Mouse (Mus musculus) C2C12 (cell line): Measurements from ENCODE around the gene Lcp2.

ENCODE experiments used
- CEBPB ChIP-seq: IDR thresholded peaks from one replicate; pipeline ENCODE4 v1.6.1; 2011; ENCODE audit warnings: low read depth, mild to moderate bottlenecking, control low read depth, moderate library complexity
- CTCF ChIP-seq: IDR thresholded peaks from one replicate; pipeline ENCODE4 v1.5.1; 2011; ENCODE audit not compliant: control insufficient read depth, insufficient read depth, insufficient read length
- FOSL1 ChIP-seq: IDR thresholded peaks from one replicate; pipeline ENCODE4 v1.8.0; 2011; ENCODE audit warnings: mild to moderate bottlenecking, low read length; ENCODE audit not compliant: poor library complexity, insufficient read depth, severe bottlenecking
- MAX ChIP-seq: IDR thresholded peaks from one replicate; pipeline ENCODE4 v1.6.1; 2011; ENCODE audit warnings: mild to moderate bottlenecking, control low read depth
- MYOD1 ChIP-seq: IDR thresholded peaks from one replicate; pipeline ENCODE4 v1.6.1; 2011; ENCODE audit warnings: low read depth; ENCODE audit not compliant: control insufficient read depth, insufficient read length

DNA sequence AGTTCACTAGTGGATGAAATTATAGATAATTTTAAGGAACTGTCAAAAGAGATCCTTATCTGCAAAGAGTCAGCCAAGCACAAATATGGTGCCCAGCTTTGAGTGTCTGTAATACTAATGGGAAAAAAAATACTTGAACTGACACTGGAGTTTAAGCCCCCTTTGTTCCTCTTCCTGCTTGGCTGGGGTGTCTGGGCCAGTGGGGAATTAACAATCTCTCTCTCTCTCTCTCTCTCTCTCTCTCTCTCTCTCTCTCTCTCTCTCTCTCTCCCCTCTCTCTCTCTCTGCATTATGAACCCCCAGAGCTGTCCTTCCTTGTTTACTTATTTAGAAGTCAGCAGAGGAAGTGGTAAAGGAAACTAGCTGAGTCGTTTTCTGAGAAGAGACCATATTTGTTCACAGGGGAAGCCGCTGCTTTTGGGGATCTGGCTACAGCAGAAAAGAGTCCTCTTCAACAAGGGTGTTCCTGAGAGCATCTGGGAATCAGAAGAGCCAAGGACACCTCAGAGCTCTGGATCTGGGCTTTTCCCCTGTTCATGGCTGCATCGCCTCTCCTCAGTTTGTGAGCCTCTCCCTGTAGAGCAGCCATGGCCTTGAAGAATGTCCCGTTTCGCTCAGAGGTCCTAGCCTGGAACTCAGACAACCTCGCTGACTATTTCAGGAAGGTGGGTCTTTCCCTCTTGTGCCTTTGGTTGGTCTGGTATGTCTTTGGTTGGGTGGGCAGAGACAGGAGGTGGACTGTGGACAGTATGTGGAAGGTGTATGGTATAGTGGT, at the start of gene Lcp2:
- no peak for TF ChIP-seq CTCF
- no peak for TF ChIP-seq MAX
- TF ChIP-seq FOSL1, result no peak
- TF ChIP-seq MYOD1, result no peak
- no peak for TF ChIP-seq CEBPB
